In genomic region chr8:116064562-116064961, GRCm38 (mm10) we compare ENCODE assay signal across 30 mouse cellular contexts.
DNase-seq lines count a peak whose midpoint lies in the region; ATAC-seq and TF ChIP-seq lines count a peak whose summit lies in the region.
"Had no signal": no experiment of that assay in that cellular context is flagged by ENCODE, and none has a peak within 500 bp of the region (broad histone marks: within the 10 kb centered on the region; RNA-seq: fewer than 3 reads in every experiment).

No protein-coding gene starts in this region.

- no peak overlapping the region for H3K27ac ChIP-seq in intestine, embryonic 15.5 days
- H3K27ac ChIP-seq in left cerebral cortex, adult 2 months: no peak overlapping the region
- H3K27ac ChIP-seq: embryonic facial prominence, embryonic 10.5 days; embryonic facial prominence, embryonic 13.5 days; forebrain, embryonic 12.5 days; forebrain, embryonic 15.5 days; heart, adult 2 months; heart, embryonic 10.5 days; heart, embryonic 13.5 days; hindbrain, embryonic 14.5 days; hindbrain, postnatal 0 days had no signal

- no peak overlapping the region for H3K4me3 ChIP-seq in intestine, embryonic 15.5 days (replicated peaks)
- no peak overlapping the region for H3K4me3 ChIP-seq in left cerebral cortex, adult 2 months
- H3K4me3 ChIP-seq: embryonic facial prominence, embryonic 10.5 days; embryonic facial prominence, embryonic 13.5 days; erythroblast, embryonic 14.5 days; forebrain, embryonic 12.5 days; forebrain, embryonic 15.5 days; heart, adult 2 months; heart, embryonic 10.5 days; heart, embryonic 13.5 days had no signal

- no peaks in the 10 kb centered on the region for H3K9me3 ChIP-seq in intestine, embryonic 15.5 days
- H3K9me3 ChIP-seq: embryonic facial prominence, embryonic 10.5 days; embryonic facial prominence, embryonic 13.5 days; forebrain, embryonic 12.5 days; forebrain, embryonic 15.5 days; heart, embryonic 10.5 days; heart, embryonic 13.5 days had no signal

- DNase-seq in adrenal gland, postnatal 10 days: peak; percentile 14
- no peak for DNase-seq in adrenal gland, adult 18-20 months (ENCODE audit: low spot score in 2 of 2)
- DNase-seq in large intestine, adult 2 months (ENCODE audit: low read depth, low spot score): peak; percentile 27
- peak; percentile 51 for DNase-seq in testis, postnatal 10 days (ENCODE audit: low spot score)
- no peak for DNase-seq in left cerebral cortex, adult 2 months (ENCODE audit: extremely low spot score in 1 of 2, low spot score in 2 of 2)
- no peak for DNase-seq in left cerebral cortex, adult 8-10 months (ENCODE audit: low spot score in 2 of 2)
- DNase-seq: adrenal gland, adult 2 months; adrenal gland, postnatal 25 days; cerebellum, adult 8-10 months; cerebellum, postnatal 10 days; cerebellum, postnatal 36 days; embryo, embryonic 11 days; gastrocnemius, postnatal 10 days; gastrocnemius, postnatal 36 days; heart, adult 2 months; heart, postnatal 14 days; heart, postnatal 4 days had no signal

- no peak overlapping the region for H3K9ac ChIP-seq in intestine, embryonic 15.5 days
- H3K9ac ChIP-seq: embryonic facial prominence, embryonic 13.5 days; forebrain, embryonic 12.5 days; forebrain, embryonic 15.5 days; heart, embryonic 13.5 days; hindbrain, embryonic 14.5 days had no signal

- 0 out of 2 replicates have a peak, but pooled peaks cover 2% of the 10 kb centered on the region for H3K4me1 ChIP-seq in intestine, embryonic 15.5 days (replicated peaks)
- H3K4me1 ChIP-seq: embryonic facial prominence, embryonic 10.5 days; embryonic facial prominence, embryonic 13.5 days; forebrain, embryonic 12.5 days; forebrain, embryonic 15.5 days; heart, embryonic 10.5 days; heart, embryonic 13.5 days had no signal

- H3K4me2 ChIP-seq in intestine, embryonic 15.5 days (replicated peaks): no peak overlapping the region
- H3K4me2 ChIP-seq: embryonic facial prominence, embryonic 13.5 days; forebrain, embryonic 12.5 days; forebrain, embryonic 15.5 days; heart, embryonic 13.5 days; hindbrain, embryonic 14.5 days had no signal

- WGBS in intestine, embryonic 15.5 days: 82% methylated on average over 11 of the region's 11 CpGs
- 47% methylated on average over 11 of the region's 11 CpGs for WGBS in large intestine, adult 2 months

- H3K27me3 ChIP-seq in intestine, embryonic 15.5 days (replicated peaks): no peaks in the 10 kb centered on the region
- H3K27me3 ChIP-seq: embryonic facial prominence, embryonic 13.5 days; forebrain, embryonic 15.5 days; heart, embryonic 13.5 days had no signal

- peak; percentile 31; the same call in 1 of the 2 replicates for ATAC-seq in intestine, embryonic 15.5 days
- ATAC-seq in CD4-positive, CD25-positive, alpha-beta regulatory T cell, adult 4 months: no peak
- ATAC-seq: forebrain, embryonic 15.5 days; hindbrain, postnatal 0 days; Patski had no signal

- intact Hi-C loops in left cerebral cortex, adult 2 months (cut with DNase I): no loop called here

- TF ChIP-seq CTCF in left cerebral cortex, adult 2 months (IDR thresholded peaks at IDR 0.05): no peak

- no peaks in the 10 kb centered on the region for H3K36me3 ChIP-seq in intestine, embryonic 15.5 days
- H3K36me3 ChIP-seq: embryonic facial prominence, embryonic 10.5 days; embryonic facial prominence, embryonic 13.5 days; forebrain, embryonic 12.5 days; forebrain, embryonic 15.5 days; G1E; heart, embryonic 10.5 days; heart, embryonic 13.5 days had no signal

Comparison
In these comparisons a context has a peak if more than half of its experiments do, and no peak if none do; other contexts are left out.
1. DNase-seq: peak in adrenal gland, postnatal 10 days (single experiment), large intestine, adult 2 months (single experiment) and testis, postnatal 10 days (single experiment); none in adrenal gland, adult 18-20 months (0 of 2), left cerebral cortex, adult 2 months (0 of 2) and left cerebral cortex, adult 8-10 months (0 of 2).